Mouse (Mus musculus): ENCODE data around the gene Klhl35. TPM values are rescaled to one million over a fixed set of nuclear protein-coding genes. Genes with fewer than 3 reads are reported as not detected.

The Klhl35 gene
- total RNA-seq, 1 experiment from 2014 or later = not detected

- no peak for ATAC-seq (ENCODE audit: extremely low read depth, insufficient number of reproducible peaks, low FRiP score, poor library complexity, severe bottlenecking)
Observed at GRCm38 (mm10) chr7:99449063-99449462, 16.7 kb upstream of the Klhl35 start.

GRCm38 (mm10) chr7:99449751-99450150 is 16.1 kb upstream of the Klhl35 start:
- no peak for ATAC-seq (ENCODE audit: extremely low read depth, insufficient number of reproducible peaks, low FRiP score, poor library complexity, severe bottlenecking)

- peak; percentile 66 for ATAC-seq (ENCODE audit: extremely low read depth, insufficient number of reproducible peaks, low FRiP score, poor library complexity, severe bottlenecking)
Observed at GRCm38 (mm10) chr7:99450703-99451102, 15.1 kb upstream of the Klhl35 start.

- no peak for ATAC-seq (ENCODE audit: extremely low read depth, insufficient number of reproducible peaks, low FRiP score, poor library complexity, severe bottlenecking)
Observed at GRCm38 (mm10) chr7:99452859-99453258, 12.9 kb upstream of the Klhl35 start.

- no peak for ATAC-seq (ENCODE audit: extremely low read depth, insufficient number of reproducible peaks, low FRiP score, poor library complexity, severe bottlenecking)
Observed at GRCm38 (mm10) chr7:99454044-99454443, 11.8 kb upstream of the Klhl35 start.

GRCm38 (mm10) chr7:99458849-99459248 is 7.0 kb upstream of the Klhl35 start:
- ATAC-seq (ENCODE audit: extremely low read depth, insufficient number of reproducible peaks, low FRiP score, poor library complexity, severe bottlenecking) = no peak

- no peak for ATAC-seq (ENCODE audit: extremely low read depth, insufficient number of reproducible peaks, low FRiP score, poor library complexity, severe bottlenecking)
Observed at GRCm38 (mm10) chr7:99459888-99460652, 5.7 kb upstream of the Klhl35 start.

- ATAC-seq (ENCODE audit: extremely low read depth, insufficient number of reproducible peaks, low FRiP score, poor library complexity, severe bottlenecking) = no peak
Observed at GRCm38 (mm10) chr7:99463120-99463519, 2.7 kb upstream of the Klhl35 start.

GRCm38 (mm10) chr7:99467916-99468282 is 2.1 kb downstream of the Klhl35 start:
- no peak for ATAC-seq (ENCODE audit: extremely low read depth, insufficient number of reproducible peaks, low FRiP score, poor library complexity, severe bottlenecking)

- peak; percentile 42 for ATAC-seq (ENCODE audit: extremely low read depth, insufficient number of reproducible peaks, low FRiP score, poor library complexity, severe bottlenecking)
Observed at GRCm38 (mm10) chr7:99468283-99469132, 2.7 kb downstream of the Klhl35 start.

- ATAC-seq (ENCODE audit: extremely low read depth, insufficient number of reproducible peaks, low FRiP score, poor library complexity, severe bottlenecking) = no peak
Observed at GRCm38 (mm10) chr7:99469680-99470405, 4.0 kb downstream of the Klhl35 start.

GRCm38 (mm10) chr7:99471578-99471977 is 5.8 kb downstream of the Klhl35 start:
- ATAC-seq (ENCODE audit: extremely low read depth, insufficient number of reproducible peaks, low FRiP score, poor library complexity, severe bottlenecking) = no peak

- no peak for ATAC-seq (ENCODE audit: extremely low read depth, insufficient number of reproducible peaks, low FRiP score, poor library complexity, severe bottlenecking)
Observed at GRCm38 (mm10) chr7:99473638-99474407, 8.0 kb downstream of the Klhl35 start.

- no peak for ATAC-seq (ENCODE audit: extremely low read depth, insufficient number of reproducible peaks, low FRiP score, poor library complexity, severe bottlenecking)
Observed at GRCm38 (mm10) chr7:99474836-99475561, 9.2 kb downstream of the Klhl35 start.

- no peak for ATAC-seq (ENCODE audit: extremely low read depth, insufficient number of reproducible peaks, low FRiP score, poor library complexity, severe bottlenecking)
Observed at GRCm38 (mm10) chr7:99475562-99475911, 9.7 kb downstream of the Klhl35 start.

GRCm38 (mm10) chr7:99476558-99477114 is 10.8 kb downstream of the Klhl35 start:
- no peak for ATAC-seq (ENCODE audit: extremely low read depth, insufficient number of reproducible peaks, low FRiP score, poor library complexity, severe bottlenecking)

- no peak for ATAC-seq (ENCODE audit: extremely low read depth, insufficient number of reproducible peaks, low FRiP score, poor library complexity, severe bottlenecking)
Observed at GRCm38 (mm10) chr7:99477235-99477634, 11.4 kb downstream of the Klhl35 start.

- ATAC-seq (ENCODE audit: extremely low read depth, insufficient number of reproducible peaks, low FRiP score, poor library complexity, severe bottlenecking) = no peak
Observed at GRCm38 (mm10) chr7:99482637-99483036, 16.8 kb downstream of the Klhl35 start.
